Comparison of ENCODE assay signal across 23 mouse cellular contexts in the genomic region with DNA sequence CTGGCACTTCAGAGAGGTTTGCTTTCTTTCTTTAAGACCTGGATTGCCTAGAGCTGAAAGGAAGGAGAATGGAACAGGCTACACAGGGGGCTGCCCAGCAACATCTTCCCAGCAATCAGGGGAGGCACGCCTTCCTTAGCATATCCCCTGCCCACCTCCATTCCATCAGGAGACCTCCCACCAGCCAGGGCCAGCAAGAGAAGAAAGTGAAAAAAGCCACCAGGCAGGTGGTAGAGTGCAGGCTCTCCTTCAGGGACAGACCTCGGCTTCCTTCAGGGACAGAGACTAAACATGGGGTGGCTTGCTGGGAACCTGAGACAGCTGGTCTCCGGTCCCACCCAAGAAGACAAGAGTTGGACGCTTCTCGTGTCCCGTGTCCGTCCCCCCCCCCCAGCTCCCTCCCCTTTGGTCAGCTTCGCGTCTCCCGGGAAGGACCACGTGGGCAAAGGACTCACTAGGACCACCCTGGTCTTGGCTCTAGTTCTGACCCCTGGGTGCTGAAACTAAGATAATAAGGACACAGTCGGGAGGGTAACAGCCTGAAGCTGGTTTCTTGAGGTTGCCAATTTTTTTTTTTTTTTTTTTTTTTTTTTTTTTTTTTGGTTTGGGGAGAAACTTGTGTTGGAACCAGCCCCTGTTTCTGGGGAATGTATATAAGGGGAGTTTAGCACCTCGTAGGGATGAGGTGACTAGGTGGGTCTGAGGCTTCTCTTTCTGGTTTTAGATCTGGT. TPM values are rescaled to one million over a fixed set of nuclear protein-coding genes. Genes with fewer than 3 reads are reported as not detected.
DNase-seq lines count a peak whose midpoint lies in the region; ATAC-seq and TF ChIP-seq lines count a peak whose summit lies in the region.
"Had no signal": no experiment of that assay in that cellular context is flagged by ENCODE, and none has a peak within 500 bp of the region (broad histone marks: within the 10 kb centered on the region; RNA-seq: fewer than 3 reads in every experiment).

No protein-coding gene starts in this region.

- intact Hi-C loops in heart, postnatal 36 days (cut with DNase I): no loop called here

- 0 out of 2 replicates have a peak, but pooled peaks cover 5% of the 10 kb centered on the region for H3K4me1 ChIP-seq in heart, postnatal 0 days (ENCODE audit: control insufficient read depth, insufficient read depth)
- no peaks in the 10 kb centered on the region for H3K4me1 ChIP-seq in midbrain, postnatal 0 days (ENCODE audit: insufficient read depth, low read length)
- no peaks in the 10 kb centered on the region; the same call in 1 of the 2 replicates for H3K4me1 ChIP-seq in midbrain, embryonic 13.5 days (replicated peaks)
- H3K4me1 ChIP-seq in cerebellum, adult 2 months (ENCODE audit: control insufficient read depth, insufficient read depth, low read length): peaks cover 23% of the 10 kb centered on the region
- H3K4me1 ChIP-seq in kidney, embryonic 16.5 days (ENCODE audit: insufficient read depth, low read length): no peaks in the 10 kb centered on the region
- H3K4me1 ChIP-seq: hindbrain, embryonic 13.5 days; midbrain, embryonic 15.5 days had no signal

- no peak for DNase-seq in heart, postnatal 0 days (ENCODE audit: low spot score)
- no peak for DNase-seq in heart, postnatal 36 days
- DNase-seq in midbrain, postnatal 0 days (ENCODE audit: low spot score): peak; percentile 26
- DNase-seq in cerebellum, adult 2 months: peak in 1 of 2 experiments; percentile 55
- DNase-seq in skeletal muscle tissue, adult 2 months (ENCODE audit: low read depth, low spot score): peak; percentile 26
- DNase-seq: gastrocnemius, postnatal 36 days; kidney, adult 9 months; lung, adult 18-20 months had no signal

- no peak for TF ChIP-seq POLR2A in cerebellum, adult 2 months (IDR thresholded peaks at IDR 0.05; ENCODE audit: borderline replicate concordance, insufficient read depth, low read length)

- no peak overlapping the region for H3K27ac ChIP-seq in heart, postnatal 0 days (ENCODE audit: low read depth)
- no peak overlapping the region for H3K27ac ChIP-seq in midbrain, postnatal 0 days (ENCODE audit: low read depth, low read length)
- no peak overlapping the region for H3K27ac ChIP-seq in midbrain, embryonic 13.5 days
- peak overlapping the region; percentile 97 for H3K27ac ChIP-seq in cerebellum, adult 2 months (ENCODE audit: insufficient read depth, low read length)
- no peak overlapping the region for H3K27ac ChIP-seq in kidney, embryonic 16.5 days (ENCODE audit: low read length)
- H3K27ac ChIP-seq: embryonic facial prominence, embryonic 15.5 days; heart, embryonic 10.5 days; hindbrain, embryonic 13.5 days; midbrain, embryonic 15.5 days; neural tube, embryonic 15.5 days had no signal

- no peaks in the 10 kb centered on the region for H3K36me3 ChIP-seq in heart, postnatal 0 days (replicated peaks; ENCODE audit: control insufficient read depth, insufficient read depth, low read length)
- no peaks in the 10 kb centered on the region for H3K36me3 ChIP-seq in midbrain, postnatal 0 days (ENCODE audit: insufficient read depth, low read length)
- no peaks in the 10 kb centered on the region for H3K36me3 ChIP-seq in midbrain, embryonic 13.5 days
- H3K36me3 ChIP-seq in kidney, embryonic 16.5 days (ENCODE audit: insufficient read depth, low read length): no peaks in the 10 kb centered on the region
- H3K36me3 ChIP-seq: embryonic facial prominence, embryonic 15.5 days; heart, embryonic 10.5 days; hindbrain, embryonic 13.5 days; midbrain, embryonic 15.5 days; neural tube, embryonic 15.5 days had no signal

- H3K4me3 ChIP-seq in heart, postnatal 0 days (ENCODE audit: low read depth, low read length): no peak overlapping the region
- H3K4me3 ChIP-seq in midbrain, postnatal 0 days (ENCODE audit: low read depth, low read length): no peak overlapping the region
- no peak overlapping the region for H3K4me3 ChIP-seq in midbrain, embryonic 13.5 days (replicated peaks)
- peak overlapping the region; percentile 8 for H3K4me3 ChIP-seq in cerebellum, adult 2 months (replicated peaks; ENCODE audit: insufficient read depth, low read depth, low read length)
- no peak overlapping the region for H3K4me3 ChIP-seq in kidney, embryonic 16.5 days (ENCODE audit: low read length)
- H3K4me3 ChIP-seq: embryonic facial prominence, embryonic 15.5 days; hindbrain, embryonic 13.5 days; megakaryocyte, embryonic 14.5 days; midbrain, embryonic 15.5 days; neural tube, embryonic 15.5 days had no signal

- H3K9ac ChIP-seq in heart, postnatal 0 days (replicated peaks; ENCODE audit: low read depth, low read length): no peak overlapping the region
- H3K9ac ChIP-seq in midbrain, postnatal 0 days (replicated peaks; ENCODE audit: low read length, poor library complexity, severe bottlenecking): no peak overlapping the region
- no peak overlapping the region for H3K9ac ChIP-seq in midbrain, embryonic 13.5 days (replicated peaks)
- H3K9ac ChIP-seq in kidney, embryonic 16.5 days (replicated peaks; ENCODE audit: low read length): no peak overlapping the region
- H3K9ac ChIP-seq: embryonic facial prominence, embryonic 15.5 days; hindbrain, embryonic 13.5 days; midbrain, embryonic 15.5 days; neural tube, embryonic 15.5 days had no signal

- 0 out of 2 replicates have a peak, but pooled peaks have one; percentile 40 for ATAC-seq in heart, postnatal 0 days (ENCODE audit: insufficient read depth, low read depth)
- ATAC-seq in midbrain, postnatal 0 days (ENCODE audit: low FRiP score): no peak
- ATAC-seq in midbrain, embryonic 13.5 days: no peak
- no peak for ATAC-seq in kidney, embryonic 16.5 days (ENCODE audit: low FRiP score, low TSS enrichment)
- ATAC-seq: forebrain, embryonic 16.5 days; midbrain, embryonic 15.5 days had no signal

- WGBS in heart, postnatal 0 days: 45% methylated on average over 13 of the region's 13 CpGs
- WGBS in midbrain, postnatal 0 days: 52% methylated on average over 13 of the region's 13 CpGs
- 52% methylated on average over 13 of the region's 13 CpGs for WGBS in midbrain, embryonic 13.5 days
- WGBS in cerebellum, adult 2 months: 9% methylated on average over 13 of the region's 13 CpGs
- 29% methylated on average over 13 of the region's 13 CpGs for WGBS in kidney, embryonic 16.5 days

- TF ChIP-seq CTCF in heart, postnatal 0 days (IDR thresholded peaks at IDR 0.05; ENCODE audit: low read depth): no peak
- TF ChIP-seq CTCF in midbrain, postnatal 0 days (IDR thresholded peaks at IDR 0.05): no peak
- no peak for TF ChIP-seq CTCF in cerebellum, adult 2 months (IDR thresholded peaks at IDR 0.05; ENCODE audit: borderline replicate concordance, insufficient read depth, low read depth, low read length)

- H3K9me3 ChIP-seq in heart, postnatal 0 days (replicated peaks; ENCODE audit: control insufficient read depth, low read length): no peaks in the 10 kb centered on the region
- H3K9me3 ChIP-seq in midbrain, postnatal 0 days (ENCODE audit: low read length): no peaks in the 10 kb centered on the region
- H3K9me3 ChIP-seq in midbrain, embryonic 13.5 days: no peaks in the 10 kb centered on the region
- no peaks in the 10 kb centered on the region for H3K9me3 ChIP-seq in kidney, embryonic 16.5 days (ENCODE audit: low read length)
- H3K9me3 ChIP-seq: embryonic facial prominence, embryonic 15.5 days; heart, embryonic 10.5 days; hindbrain, embryonic 13.5 days; megakaryocyte, embryonic 14.5 days; midbrain, embryonic 15.5 days; neural tube, embryonic 15.5 days had no signal

- TF ChIP-seq EP300 in heart, postnatal 0 days (IDR thresholded peaks at IDR 0.05; ENCODE audit: low read depth): no peak

- H3K4me2 ChIP-seq in heart, postnatal 0 days (ENCODE audit: low read depth, low read length): no peak overlapping the region
- H3K4me2 ChIP-seq in midbrain, postnatal 0 days (ENCODE audit: low read depth, low read length, poor library complexity, severe bottlenecking): no peak overlapping the region
- no peak overlapping the region for H3K4me2 ChIP-seq in midbrain, embryonic 13.5 days (replicated peaks)
- no peak overlapping the region for H3K4me2 ChIP-seq in kidney, embryonic 16.5 days (replicated peaks; ENCODE audit: low read depth, low read length)
- H3K4me2 ChIP-seq: midbrain, embryonic 15.5 days had no signal

- H3K27me3 ChIP-seq in heart, postnatal 0 days (ENCODE audit: control insufficient read depth, insufficient read depth, low read length): peaks cover 34% of the 10 kb centered on the region
- no peaks in the 10 kb centered on the region; the same call in 1 of the 2 replicates for H3K27me3 ChIP-seq in midbrain, postnatal 0 days (ENCODE audit: insufficient read depth, low read length)
- no peaks in the 10 kb centered on the region for H3K27me3 ChIP-seq in midbrain, embryonic 13.5 days
- no peaks in the 10 kb centered on the region for H3K27me3 ChIP-seq in cerebellum, adult 2 months (ENCODE audit: control insufficient read depth, insufficient read depth, low read length)
- H3K27me3 ChIP-seq in kidney, embryonic 16.5 days (ENCODE audit: insufficient read depth, low read length): no peaks in the 10 kb centered on the region
- H3K27me3 ChIP-seq: midbrain, embryonic 15.5 days had no signal

RNA-seq across cellular contexts. Expression of a gene that starts 3.1 kb away (rescaled TPM):
- total RNA-seq in heart, postnatal 0 days (2014; rRNA removed; ENCODE audit: low replicate concordance): not detected in 2 replicates
- 0.16 and 0.36 TPM in 2 replicates for polyA plus RNA-seq in heart, postnatal 0 days (2015; fragmentation: Nextera tagmentation; extraction: Ambion mirVana)
- total RNA-seq in heart, postnatal 36 days (2021): not detected
- 0.11 TPM in 1 of 2 replicates, not detected in the other for total RNA-seq in midbrain, postnatal 0 days (2014; rRNA removed)
- polyA plus RNA-seq in midbrain, postnatal 0 days (2015; fragmentation: Nextera tagmentation; extraction: Ambion mirVana): 0.11 TPM in 1 of 2 replicates, not detected in the other
- 0.17 TPM in 1 of 2 replicates, not detected in the other for polyA plus RNA-seq in midbrain, embryonic 13.5 days (2015; fragmentation: Nextera tagmentation; extraction: Ambion mirVana)
- 38.2 and 43.5 TPM in 2 replicates for polyA plus RNA-seq in cerebellum, adult 2 months (2012; rRNA removed)
- 0.24 TPM in 1 of 2 replicates, not detected in the other for polyA plus RNA-seq in kidney, embryonic 16.5 days (2015; fragmentation: Nextera tagmentation; extraction: Ambion mirVana)
- total RNA-seq: adrenal gland, adult 2 months; heart, postnatal 10 days had no signal
- polyA plus RNA-seq: adrenal gland, adult 2 months; heart, embryonic 10.5 days; hindbrain, embryonic 13.5 days; intestine, embryonic 14.5 days; limb, embryonic 11.5 days; liver, embryonic 11.5 days; midbrain, embryonic 15.5 days; neural tube, embryonic 15.5 days; small intestine, adult 2 months had no signal

RNA-seq across cellular contexts. Expression of a gene that starts 27.4 kb away (rescaled TPM):
- 23.9 and 36.3 TPM in 2 replicates for total RNA-seq in heart, postnatal 0 days (2014; rRNA removed; ENCODE audit: low replicate concordance)
- polyA plus RNA-seq in heart, postnatal 0 days (2015; fragmentation: Nextera tagmentation; extraction: Ambion mirVana): 14.8 and 16.7 TPM in 2 replicates
- total RNA-seq in heart, postnatal 36 days (2021): 10 to 100 TPM; 17.8 to 19.8 TPM
- total RNA-seq in midbrain, postnatal 0 days (2014; rRNA removed): 43.9 and 51.8 TPM in 2 replicates
- polyA plus RNA-seq in midbrain, postnatal 0 days (2015; fragmentation: Nextera tagmentation; extraction: Ambion mirVana): 30.1 and 30.5 TPM in 2 replicates
- polyA plus RNA-seq in midbrain, embryonic 13.5 days (2015; fragmentation: Nextera tagmentation; extraction: Ambion mirVana): 60.8 and 70.8 TPM in 2 replicates
- polyA plus RNA-seq in cerebellum, adult 2 months (2012; rRNA removed): 39.6 and 39.7 TPM in 2 replicates
- polyA plus RNA-seq in kidney, embryonic 16.5 days (2015; fragmentation: Nextera tagmentation; extraction: Ambion mirVana): 75.9 and 76.5 TPM in 2 replicates

Comparison
In these comparisons a context has a peak if more than half of its experiments do, and no peak if none do; other contexts are left out.
1. DNase-seq: peak in midbrain, postnatal 0 days (single experiment) and skeletal muscle tissue, adult 2 months (single experiment); none in heart, postnatal 0 days (single experiment) and heart, postnatal 36 days (0 of 2).
2. RNA of a gene that starts 3.1 kb away (polyA plus RNA-seq): 38.2 to 43.5 TPM in cerebellum, adult 2 months; 0.16 to 0.36 TPM in heart, postnatal 0 days, 0.24 TPM in kidney, embryonic 16.5 days, 0.17 TPM in midbrain, embryonic 13.5 days and 0.11 TPM in midbrain, postnatal 0 days; every median in the first group is over 10 times any median in the second.